ENCODE assay signal across 8 mouse cellular contexts in the genomic region with DNA sequence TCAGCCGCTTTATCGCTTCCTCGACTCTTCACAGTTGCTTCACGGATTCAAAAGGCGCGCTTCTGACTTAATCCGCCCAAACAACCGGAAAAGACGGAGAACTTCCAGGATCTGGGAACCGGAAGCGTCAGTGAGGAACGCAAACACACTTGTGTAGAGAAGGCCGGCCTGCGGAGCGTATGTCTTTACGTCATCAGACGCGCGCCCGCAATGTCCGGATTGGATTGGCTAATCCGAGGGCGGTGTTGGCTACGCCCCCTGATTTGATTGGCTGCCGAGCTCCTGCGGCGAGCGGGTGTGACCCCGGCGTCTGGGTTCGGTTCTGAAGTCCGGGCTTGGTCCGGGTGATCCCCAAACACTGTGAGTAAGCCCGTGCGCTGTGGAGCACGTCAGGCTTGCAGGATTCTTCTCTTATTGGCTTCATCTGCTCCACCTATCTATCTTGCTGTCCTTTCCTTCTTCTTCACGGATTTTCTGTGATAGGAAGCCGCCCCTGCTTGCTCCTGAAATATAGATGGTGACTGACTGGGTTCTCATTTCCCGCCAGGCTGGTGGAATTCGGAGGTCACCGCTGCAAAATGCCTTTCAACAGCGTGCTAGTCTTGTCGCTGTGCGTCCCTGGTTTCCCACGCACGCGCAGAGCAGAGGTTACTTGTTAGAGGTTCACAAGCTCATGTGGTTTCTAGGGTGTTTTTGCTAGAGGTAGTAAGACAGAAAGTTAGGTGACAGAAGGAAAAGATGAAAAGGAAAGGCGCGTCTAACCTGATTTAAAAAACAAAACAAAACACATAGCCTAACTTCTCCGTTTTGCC. TPM values are rescaled to one million over a fixed set of nuclear protein-coding genes. Genes with fewer than 3 reads are reported as not detected.
DNase-seq lines count a peak whose midpoint lies in the region; ATAC-seq lines count a peak whose summit lies in the region.

A gene (plus strand): TSS at position 266 of the 812 bp plus-strand sequence.
A gene (minus strand): TSS at position 628 of the 812 bp plus-strand sequence.

- under 1% methylated on average over 50 of the region's 50 CpGs for WGBS in hindbrain, embryonic 12.5 days

- H3K27ac ChIP-seq in hindbrain, embryonic 12.5 days: peak within 1 kb of the TSS; percentile 90

- 0 out of 2 replicates have a peak, but pooled peaks cover 7% of the 10 kb centered on the region for H3K36me3 ChIP-seq in hindbrain, embryonic 12.5 days

- no peaks in the 10 kb centered on the region for H3K27me3 ChIP-seq in hindbrain, embryonic 12.5 days

- ATAC-seq in hindbrain, embryonic 12.5 days (ENCODE audit: low FRiP score): peak; percentile 100

- H3K4me3 ChIP-seq in hindbrain, embryonic 12.5 days: peak within 1 kb of the TSS; percentile 66

- peak within 1 kb of the TSS; percentile 72 for H3K4me2 ChIP-seq in hindbrain, embryonic 12.5 days (replicated peaks)

- peak within 1 kb of the TSS; percentile 65 for H3K9ac ChIP-seq in hindbrain, embryonic 12.5 days

- H3K4me1 ChIP-seq in hindbrain, embryonic 12.5 days: peaks cover 11% of the 10 kb centered on the region

- H3K9me3 ChIP-seq in hindbrain, embryonic 12.5 days (replicated peaks): no peaks in the 10 kb centered on the region

- DNase-seq in NIH3T3 (ENCODE audit: low read depth): peak; percentile 99
- peak; percentile 99 to 100 for DNase-seq in cerebellum, postnatal 10 days
- DNase-seq in frontal cortex, postnatal 10 days (ENCODE audit: low spot score in 2 of 2): peak; percentile 98 to 99
- DNase-seq in layer of hippocampus, postnatal 14 days (ENCODE audit: low spot score in 2 of 2): peak; percentile 99 to 100
- peak; percentile 99 for DNase-seq in lung, postnatal 14 days
- peak; percentile 94 for DNase-seq in retina, adult 2 months (ENCODE audit: low read depth, low spot score)
- DNase-seq in thymus, postnatal 36 days: peak; percentile 93 to 94

RNA-seq across cellular contexts. Expression of the first gene that starts in this region (rescaled TPM):
- 27.1 and 30.3 TPM in 2 replicates for polyA plus RNA-seq in hindbrain, embryonic 12.5 days (2016; fragmentation: Nextera tagmentation; extraction: Ambion mirVana)
- total RNA-seq in layer of hippocampus, postnatal 14 days (2021): 10 to 100 TPM; 39.9 to 46.2 TPM

RNA-seq across cellular contexts. Expression of the second gene that starts in this region (rescaled TPM):
- polyA plus RNA-seq in hindbrain, embryonic 12.5 days (2016; fragmentation: Nextera tagmentation; extraction: Ambion mirVana): 20.5 and 24.9 TPM in 2 replicates
- total RNA-seq in layer of hippocampus, postnatal 14 days (2021): 1 to 10 TPM; 4.3 to 4.7 TPM

Comparison
In these comparisons a context has a peak if more than half of its experiments do, and no peak if none do; other contexts are left out.
1. Peak in every context shown above with its lines: DNase-seq, ATAC-seq, H3K4me3 ChIP-seq and H3K27ac ChIP-seq.